Comparison of ENCODE assay signal across 22 mouse cellular contexts in the genomic region with DNA sequence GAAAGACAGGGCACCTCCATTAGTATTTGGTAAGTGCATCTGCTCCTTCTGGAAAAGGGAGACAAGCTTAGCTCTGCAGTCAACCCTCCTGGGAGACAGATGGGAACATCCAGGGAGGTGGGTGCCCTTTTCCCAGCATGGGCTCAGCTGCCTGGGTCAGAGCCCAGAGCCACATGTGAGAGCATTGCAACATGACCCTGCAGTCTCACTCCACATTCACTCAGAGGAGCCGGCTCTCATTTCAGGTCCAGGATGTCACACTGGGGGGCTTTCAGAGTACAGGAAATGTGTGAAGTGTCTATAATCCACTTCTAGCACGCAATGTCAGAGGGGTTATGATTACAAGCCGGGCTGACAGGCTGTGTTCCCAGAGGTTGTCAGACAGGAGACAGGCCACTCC. TPM values are rescaled to one million over a fixed set of nuclear protein-coding genes. Genes with fewer than 3 reads are reported as not detected.
DNase-seq lines count a peak whose midpoint lies in the region; ATAC-seq and TF ChIP-seq lines count a peak whose summit lies in the region.
"Had no signal": no experiment of that assay in that cellular context is flagged by ENCODE, and none has a peak within 500 bp of the region (broad histone marks: within the 10 kb centered on the region; RNA-seq: fewer than 3 reads in every experiment).

No protein-coding gene starts in this region.

- WGBS in lung, postnatal 0 days = 22% methylated on average over 3 of the region's 3 CpGs
- 35% methylated on average over 3 of the region's 3 CpGs for WGBS in stomach, embryonic 16.5 days

- H3K9me3 ChIP-seq in lung, postnatal 0 days (ENCODE audit: low read length) = no peaks in the 10 kb centered on the region
- no peaks in the 10 kb centered on the region for H3K9me3 ChIP-seq in stomach, embryonic 16.5 days (replicated peaks; ENCODE audit: control insufficient read depth, low read length)
- H3K9me3 ChIP-seq: forebrain, embryonic 15.5 days; liver, embryonic 13.5 days; neural tube, embryonic 12.5 days had no signal

- TF ChIP-seq EP300 in lung, postnatal 0 days (IDR thresholded peaks at IDR 0.05) = no peak

- peak; percentile 44 for ATAC-seq in lung, postnatal 0 days
- peak; percentile 40; the same call in 1 of the 2 replicates for ATAC-seq in stomach, embryonic 16.5 days (ENCODE audit: insufficient read depth, low FRiP score)
- ATAC-seq: forebrain, embryonic 15.5 days; intestine, embryonic 16.5 days had no signal

- intact Hi-C loops in gastrocnemius, adult 2 months (cut with DNase I) = no loop called here

- TF ChIP-seq CTCF in lung, postnatal 0 days (IDR thresholded peaks at IDR 0.05) = no peak
- no peak for TF ChIP-seq CTCF in gastrocnemius, adult 2 months (IDR thresholded peaks at IDR 0.05)

- H3K36me3 ChIP-seq in lung, postnatal 0 days (ENCODE audit: insufficient read depth, low read length) = no peaks in the 10 kb centered on the region
- no peaks in the 10 kb centered on the region for H3K36me3 ChIP-seq in stomach, embryonic 16.5 days (ENCODE audit: control insufficient read depth, insufficient read depth, low read length)
- H3K36me3 ChIP-seq: forebrain, embryonic 15.5 days; liver, embryonic 13.5 days; neural tube, embryonic 12.5 days had no signal

- H3K4me2 ChIP-seq in lung, postnatal 0 days (replicated peaks; ENCODE audit: low read depth, low read length) = no peak overlapping the region
- H3K4me2 ChIP-seq in stomach, embryonic 16.5 days (ENCODE audit: low read depth, low read length) = no peak overlapping the region
- H3K4me2 ChIP-seq: forebrain, embryonic 15.5 days; liver, embryonic 13.5 days; neural tube, embryonic 12.5 days had no signal

- H3K9ac ChIP-seq in lung, postnatal 0 days (replicated peaks; ENCODE audit: low read depth) = no peak overlapping the region
- H3K9ac ChIP-seq in stomach, embryonic 16.5 days (ENCODE audit: low read length) = no peak overlapping the region
- H3K9ac ChIP-seq: forebrain, embryonic 15.5 days; liver, embryonic 13.5 days; neural tube, embryonic 12.5 days had no signal

- no peak overlapping the region for H3K4me3 ChIP-seq in lung, postnatal 0 days (ENCODE audit: low read depth, low read length)
- no peak overlapping the region for H3K4me3 ChIP-seq in gastrocnemius, adult 2 months
- H3K4me3 ChIP-seq in stomach, embryonic 16.5 days (replicated peaks; ENCODE audit: low read length) = no peak overlapping the region
- H3K4me3 ChIP-seq: forebrain, embryonic 15.5 days; liver, embryonic 13.5 days; neural tube, embryonic 12.5 days had no signal

- H3K27ac ChIP-seq in lung, postnatal 0 days (ENCODE audit: low read length) = no peak overlapping the region
- no peak overlapping the region for H3K27ac ChIP-seq in gastrocnemius, adult 2 months
- H3K27ac ChIP-seq in stomach, embryonic 16.5 days (ENCODE audit: low read length) = no peak overlapping the region
- H3K27ac ChIP-seq: forebrain, embryonic 15.5 days; liver, embryonic 13.5 days; neural tube, embryonic 12.5 days had no signal

- H3K27me3 ChIP-seq in lung, postnatal 0 days (replicated peaks; ENCODE audit: insufficient read depth, low read length) = no peaks in the 10 kb centered on the region
- no peaks in the 10 kb centered on the region for H3K27me3 ChIP-seq in stomach, embryonic 16.5 days (ENCODE audit: control insufficient read depth, insufficient read depth, low read length)
- H3K27me3 ChIP-seq: forebrain, embryonic 15.5 days; liver, embryonic 13.5 days; neural tube, embryonic 12.5 days had no signal

- no peaks in the 10 kb centered on the region for H3K4me1 ChIP-seq in lung, postnatal 0 days (ENCODE audit: insufficient read depth, low read depth, low read length)
- H3K4me1 ChIP-seq in stomach, embryonic 16.5 days (ENCODE audit: control insufficient read depth, insufficient read depth, low read length) = no peaks in the 10 kb centered on the region
- H3K4me1 ChIP-seq: forebrain, embryonic 15.5 days; liver, embryonic 13.5 days; neural tube, embryonic 12.5 days had no signal

- DNase-seq in embryo, embryonic 10 days (ENCODE audit: low spot score) = peak; percentile 50
- no peak for DNase-seq in embryo, embryonic 9.5 days (ENCODE audit: extremely low spot score)
- peak; percentile 5 for DNase-seq in lung, postnatal 0 days (ENCODE audit: low spot score)
- no peak for DNase-seq in lung, postnatal 14 days
- peak; percentile 62 for DNase-seq in gastrocnemius, adult 2 months
- no peak for DNase-seq in frontal cortex, adult 2 months (ENCODE audit: extremely low spot score in 1 of 2, low spot score in 1 of 2)
- DNase-seq in kidney, adult 11 months = no peak
- DNase-seq: heart, adult 11 months; kidney, postnatal 36 days; liver, embryonic 13.5 days; right cerebral cortex, postnatal 4 days had no signal

RNA-seq across cellular contexts. Expression of a gene that starts 1.9 kb away (rescaled TPM):
- not detected in 2 replicates for polyA plus RNA-seq in lung, postnatal 0 days (2015; fragmentation: Nextera tagmentation; extraction: Ambion mirVana)
- total RNA-seq in gastrocnemius, adult 2 months (2021) = not detected
- polyA plus RNA-seq in stomach, embryonic 16.5 days (2015; fragmentation: Nextera tagmentation; extraction: Ambion mirVana) = not detected in 2 replicates
- not detected in 2 replicates for polyA plus RNA-seq in frontal cortex, adult 2 months (2012; rRNA removed)
- total RNA-seq: layer of hippocampus, postnatal 10 days; left cerebral cortex, postnatal 36 days; midbrain, postnatal 0 days had no signal
- polyA plus RNA-seq: forebrain, embryonic 15.5 days; heart, embryonic 14.5 days; hindbrain, embryonic 11.5 days; intestine, embryonic 16.5 days; liver, embryonic 13.5 days; midbrain, postnatal 0 days; neural tube, embryonic 12.5 days; thymus, postnatal 0 days had no signal

RNA-seq across cellular contexts. Expression of a gene that starts 30.6 kb away (rescaled TPM):
- not detected in 2 replicates for polyA plus RNA-seq in lung, postnatal 0 days (2015; fragmentation: Nextera tagmentation; extraction: Ambion mirVana)
- total RNA-seq in gastrocnemius, adult 2 months (2021) = not detected
- not detected in 2 replicates for polyA plus RNA-seq in stomach, embryonic 16.5 days (2015; fragmentation: Nextera tagmentation; extraction: Ambion mirVana)
- not detected in 2 replicates for polyA plus RNA-seq in frontal cortex, adult 2 months (2012; rRNA removed)
- total RNA-seq: layer of hippocampus, postnatal 10 days; left cerebral cortex, postnatal 36 days; midbrain, postnatal 0 days had no signal
- polyA plus RNA-seq: C2C12; forebrain, embryonic 15.5 days; heart, embryonic 14.5 days; hindbrain, embryonic 11.5 days; intestine, embryonic 16.5 days; liver, embryonic 13.5 days; midbrain, postnatal 0 days; neural tube, embryonic 12.5 days; thymus, postnatal 0 days had no signal

RNA-seq across cellular contexts. Expression of a gene that starts 54.5 kb away (rescaled TPM):
- polyA plus RNA-seq in lung, postnatal 0 days (2015; fragmentation: Nextera tagmentation; extraction: Ambion mirVana) = not detected in 2 replicates
- not detected for total RNA-seq in gastrocnemius, adult 2 months (2021)
- not detected in 2 replicates for polyA plus RNA-seq in stomach, embryonic 16.5 days (2015; fragmentation: Nextera tagmentation; extraction: Ambion mirVana)
- polyA plus RNA-seq in frontal cortex, adult 2 months (2012; rRNA removed) = not detected in 2 replicates
- total RNA-seq: layer of hippocampus, postnatal 10 days; left cerebral cortex, postnatal 36 days; midbrain, postnatal 0 days had no signal
- polyA plus RNA-seq: C2C12; forebrain, embryonic 15.5 days; heart, embryonic 14.5 days; hindbrain, embryonic 11.5 days; intestine, embryonic 16.5 days; liver, embryonic 13.5 days; midbrain, postnatal 0 days; neural tube, embryonic 12.5 days had no signal

Comparison
In these comparisons a context has a peak if more than half of its experiments do, and no peak if none do; other contexts are left out.
1. DNase-seq: peak in embryo, embryonic 10 days (single experiment), lung, postnatal 0 days (single experiment) and gastrocnemius, adult 2 months (single experiment); none in embryo, embryonic 9.5 days (single experiment), lung, postnatal 14 days (single experiment), frontal cortex, adult 2 months (0 of 2) and kidney, adult 11 months (single experiment).